Mouse (Mus musculus): ENCODE data around the gene Pf4. TPM values are rescaled to one million over a fixed set of nuclear protein-coding genes. Genes with fewer than 3 reads are reported as not detected.

The Pf4 gene
- 8.3 and 9.8 TPM in 2 replicates for polyA plus RNA-seq (2012; rRNA removed)

- peak; percentile 80 for DNase-seq
- Histone ChIP-seq H3K4me3 (ENCODE audit: insufficient read depth, low read depth, low read length) (no peak within 1 kb of the TSS), H3K27ac (ENCODE audit: insufficient read depth, low read depth, low read length) (no peak within 1 kb of the TSS), H3K27me3 (replicated peaks; ENCODE audit: control insufficient read depth, insufficient read depth, low read length) (no peaks in the 10 kb centered on the region), H3K4me1 (ENCODE audit: control insufficient read depth, insufficient read depth, low read length) (no peaks in the 10 kb centered on the region), H3K36me3 (ENCODE audit: control insufficient read depth, insufficient read depth, low read length) (no peaks in the 10 kb centered on the region)
- WGBS = 60% methylated on average over 16 of the region's 16 CpGs
- TF ChIP-seq CTCF (conservative IDR thresholded peaks at IDR 0.05; ENCODE audit: insufficient read depth, insufficient read length, low read depth, low read length) = no peak
- no peak for TF ChIP-seq POLR2A (IDR thresholded peaks at IDR 0.05; ENCODE audit: low read depth, low read length)
These were observed at the start of gene Pf4 for GRCm38 (mm10) chr5:90771880-90772653. Gene Pf4 (plus strand): TSS chr5:90772435.

- Histone ChIP-seq H3K4me1 (ENCODE audit: control insufficient read depth, insufficient read depth, low read length) (no peaks in the 10 kb centered on the region), H3K27ac (ENCODE audit: insufficient read depth, low read depth, low read length) (no peak overlapping the region), H3K4me3 (ENCODE audit: insufficient read depth, low read depth, low read length) (no peak overlapping the region), H3K36me3 (ENCODE audit: control insufficient read depth, insufficient read depth, low read length) (no peaks in the 10 kb centered on the region), H3K27me3 (replicated peaks; ENCODE audit: control insufficient read depth, insufficient read depth, low read length) (no peaks in the 10 kb centered on the region)
- DNase-seq = no peak
- TF ChIP-seq CTCF (conservative IDR thresholded peaks at IDR 0.05; ENCODE audit: insufficient read depth, insufficient read length, low read depth, low read length) (no peak), POLR2A (IDR thresholded peaks at IDR 0.05; ENCODE audit: low read depth, low read length) (no peak)
- WGBS = 95% methylated on average over 3 of the region's 3 CpGs
These were observed 49.6 kb upstream of the Pf4 start for GRCm38 (mm10) chr5:90722656-90723055.

- no peaks in the 10 kb centered on the region for H3K36me3 ChIP-seq (ENCODE audit: control insufficient read depth, insufficient read depth, low read length)
- no peaks in the 10 kb centered on the region for H3K27me3 ChIP-seq (replicated peaks; ENCODE audit: control insufficient read depth, insufficient read depth, low read length)
- TF ChIP-seq POLR2A (IDR thresholded peaks at IDR 0.05; ENCODE audit: low read depth, low read length) (no peak), CTCF (conservative IDR thresholded peaks at IDR 0.05; ENCODE audit: insufficient read depth, insufficient read length, low read depth, low read length) (no peak)
- no peaks in the 10 kb centered on the region for H3K4me1 ChIP-seq (ENCODE audit: control insufficient read depth, insufficient read depth, low read length)
- no peak overlapping the region for H3K27ac ChIP-seq (ENCODE audit: insufficient read depth, low read depth, low read length)
- WGBS = 43% methylated on average over 3 of the region's 3 CpGs
- no peak for DNase-seq
- no peak overlapping the region for H3K4me3 ChIP-seq (ENCODE audit: insufficient read depth, low read depth, low read length)
These were observed 44.0 kb upstream of the Pf4 start for GRCm38 (mm10) chr5:90728254-90728653.

- 51% methylated on average over 4 of the region's 4 CpGs for WGBS
- Histone ChIP-seq H3K36me3 (ENCODE audit: control insufficient read depth, insufficient read depth, low read length) (no peaks in the 10 kb centered on the region), H3K4me1 (ENCODE audit: control insufficient read depth, insufficient read depth, low read length) (no peaks in the 10 kb centered on the region), H3K27ac (ENCODE audit: insufficient read depth, low read depth, low read length) (no peak overlapping the region), H3K4me3 (ENCODE audit: insufficient read depth, low read depth, low read length) (no peak overlapping the region), H3K27me3 (replicated peaks; ENCODE audit: control insufficient read depth, insufficient read depth, low read length) (no peaks in the 10 kb centered on the region)
- TF ChIP-seq CTCF (conservative IDR thresholded peaks at IDR 0.05; ENCODE audit: insufficient read depth, insufficient read length, low read depth, low read length) (no peak), POLR2A (IDR thresholded peaks at IDR 0.05; ENCODE audit: low read depth, low read length) (no peak)
- DNase-seq = peak; percentile 44
These were observed 40.8 kb upstream of the Pf4 start for GRCm38 (mm10) chr5:90731480-90731879.

GRCm38 (mm10) chr5:90742029-90742428 is 30.2 kb upstream of the Pf4 start:
- 22% methylated on average over 4 of the region's 4 CpGs for WGBS
- no peak for DNase-seq

GRCm38 (mm10) chr5:90753934-90754333 is 18.3 kb upstream of the Pf4 start:
- WGBS = 87% methylated on average over 1 of the region's 1 CpGs
- DNase-seq = no peak
- TF ChIP-seq POLR2A (IDR thresholded peaks at IDR 0.05; ENCODE audit: low read depth, low read length) = no peak
- no peak for TF ChIP-seq CTCF (conservative IDR thresholded peaks at IDR 0.05; ENCODE audit: insufficient read depth, insufficient read length, low read depth, low read length)
- H3K27ac ChIP-seq (ENCODE audit: insufficient read depth, low read depth, low read length) = no peak overlapping the region
- no peaks in the 10 kb centered on the region for H3K27me3 ChIP-seq (replicated peaks; ENCODE audit: control insufficient read depth, insufficient read depth, low read length)
- H3K4me3 ChIP-seq (ENCODE audit: insufficient read depth, low read depth, low read length) = no peak overlapping the region
- H3K36me3 ChIP-seq (ENCODE audit: control insufficient read depth, insufficient read depth, low read length) = no peaks in the 10 kb centered on the region
- H3K4me1 ChIP-seq (ENCODE audit: control insufficient read depth, insufficient read depth, low read length) = peaks cover 8% of the 10 kb centered on the region

More at GRCm38 (mm10) chr5:90742029-90742428, 30.2 kb upstream of the Pf4 start:
- Histone ChIP-seq H3K4me3 (ENCODE audit: insufficient read depth, low read depth, low read length) (no peak overlapping the region), H3K27ac (ENCODE audit: insufficient read depth, low read depth, low read length) (no peak overlapping the region), H3K36me3 (ENCODE audit: control insufficient read depth, insufficient read depth, low read length) (no peaks in the 10 kb centered on the region), H3K27me3 (replicated peaks; ENCODE audit: control insufficient read depth, insufficient read depth, low read length) (no peaks in the 10 kb centered on the region; the same call in 1 of the 2 replicates), H3K4me1 (ENCODE audit: control insufficient read depth, insufficient read depth, low read length) (no peaks in the 10 kb centered on the region)
- TF ChIP-seq CTCF (conservative IDR thresholded peaks at IDR 0.05; ENCODE audit: insufficient read depth, insufficient read length, low read depth, low read length) = no peak
- TF ChIP-seq POLR2A (IDR thresholded peaks at IDR 0.05; ENCODE audit: low read depth, low read length) = no peak

GRCm38 (mm10) chr5:90758020-90758605 is 14.1 kb upstream of the Pf4 start:
- TF ChIP-seq POLR2A (IDR thresholded peaks at IDR 0.05; ENCODE audit: low read depth, low read length) (no peak), CTCF (conservative IDR thresholded peaks at IDR 0.05; ENCODE audit: insufficient read depth, insufficient read length, low read depth, low read length) (no peak)
- 42% methylated on average over 5 of the region's 5 CpGs for WGBS
- Histone ChIP-seq H3K4me3 (ENCODE audit: insufficient read depth, low read depth, low read length) (no peak overlapping the region), H3K27me3 (replicated peaks; ENCODE audit: control insufficient read depth, insufficient read depth, low read length) (no peaks in the 10 kb centered on the region), H3K36me3 (ENCODE audit: control insufficient read depth, insufficient read depth, low read length) (no peaks in the 10 kb centered on the region), H3K27ac (ENCODE audit: insufficient read depth, low read depth, low read length) (no peak overlapping the region), H3K4me1 (ENCODE audit: control insufficient read depth, insufficient read depth, low read length) (peaks cover 11% of the 10 kb centered on the region)
- peak; percentile 88 for DNase-seq

Measured in kidney, adult 2 months (tissue).